In the genomic region with DNA sequence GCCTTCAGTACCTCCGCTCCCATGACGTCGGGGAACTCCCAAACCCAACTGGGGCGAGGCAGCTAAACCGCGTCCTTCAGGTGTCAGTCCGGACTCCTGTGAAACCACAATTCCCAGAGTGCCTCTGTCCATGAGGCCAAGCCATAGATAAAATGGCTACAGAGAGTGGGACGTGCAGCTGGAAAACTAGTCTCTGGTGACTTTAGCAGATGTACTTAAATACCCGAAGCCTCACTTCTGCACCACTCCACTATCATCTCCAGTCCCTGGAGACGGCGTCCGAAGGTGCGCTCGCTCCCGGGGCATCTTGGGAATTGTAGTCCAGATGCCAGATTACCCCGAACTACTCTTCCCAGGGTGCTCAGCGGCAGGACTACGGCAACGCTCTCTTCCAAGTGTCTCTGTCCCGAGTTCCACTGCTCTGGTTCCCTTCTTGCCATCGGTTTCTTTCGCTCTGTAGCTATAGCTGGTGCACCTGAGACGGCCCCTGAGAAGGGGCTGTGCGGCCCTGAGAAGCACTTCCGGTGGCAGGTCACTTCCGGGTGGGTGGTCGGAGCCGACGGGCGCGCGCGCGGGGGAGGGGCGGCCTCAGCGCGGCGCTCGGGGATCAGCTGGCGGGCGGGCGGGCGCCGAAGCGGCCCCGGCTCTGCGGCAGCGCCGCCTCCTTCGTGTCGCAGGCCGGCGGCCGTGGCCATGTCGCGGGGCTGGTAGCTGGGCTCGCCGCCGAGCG, we compare ENCODE assay signal across 7 mouse cellular contexts. TPM values are rescaled to one million over a fixed set of nuclear protein-coding genes. Genes with fewer than 3 reads are reported as not detected.
DNase-seq lines count a peak whose midpoint lies in the region; ATAC-seq lines count a peak whose summit lies in the region.

A gene (plus strand): TSS at position 603 of the 730 bp plus-strand sequence.

- H3K27me3 ChIP-seq in embryonic facial prominence, embryonic 10.5 days (replicated peaks; ENCODE audit: low read depth, poor library complexity, severe bottlenecking): no peaks in the 10 kb centered on the region
- H3K27me3 ChIP-seq in limb, embryonic 10.5 days (ENCODE audit: low read depth, poor library complexity, severe bottlenecking): no peaks in the 10 kb centered on the region
- no peaks in the 10 kb centered on the region for H3K27me3 ChIP-seq in midbrain, embryonic 13.5 days

- DNase-seq in adrenal gland, postnatal 10 days: peak; percentile 94
- peak; percentile 94 for DNase-seq in embryonic facial prominence, embryonic 10.5 days (ENCODE audit: low spot score)
- peak; percentile 90 for DNase-seq in kidney, adult 11 months
- DNase-seq in limb, embryonic 10.5 days (ENCODE audit: low spot score): peak; percentile 97
- DNase-seq in spleen, adult 12 weeks (ENCODE audit: low spot score): peak; percentile 91

- no peaks in the 10 kb centered on the region for H3K9me3 ChIP-seq in embryonic facial prominence, embryonic 10.5 days
- H3K9me3 ChIP-seq in limb, embryonic 10.5 days (replicated peaks): no peaks in the 10 kb centered on the region
- no peaks in the 10 kb centered on the region for H3K9me3 ChIP-seq in midbrain, embryonic 13.5 days

- ATAC-seq in granulocyte monocyte progenitor cell, adult 5-6 weeks (replicated peaks; ENCODE audit: poor library complexity, severe bottlenecking): peak; percentile 72
- peak; percentile 96 for ATAC-seq in midbrain, embryonic 13.5 days

- H3K9ac ChIP-seq in midbrain, embryonic 13.5 days (replicated peaks): peak within 1 kb of the TSS; percentile 92

- peaks cover 35% of the 10 kb centered on the region for H3K4me1 ChIP-seq in embryonic facial prominence, embryonic 10.5 days
- peaks cover 32% of the 10 kb centered on the region for H3K4me1 ChIP-seq in limb, embryonic 10.5 days
- peaks cover 47% of the 10 kb centered on the region for H3K4me1 ChIP-seq in midbrain, embryonic 13.5 days (replicated peaks)

- H3K27ac ChIP-seq in embryonic facial prominence, embryonic 10.5 days (replicated peaks): peak within 1 kb of the TSS; percentile 91
- H3K27ac ChIP-seq in limb, embryonic 10.5 days: peak within 1 kb of the TSS; percentile 94
- peak within 1 kb of the TSS; percentile 97 for H3K27ac ChIP-seq in midbrain, embryonic 13.5 days

- peak within 1 kb of the TSS; percentile 92 for H3K4me3 ChIP-seq in embryonic facial prominence, embryonic 10.5 days
- H3K4me3 ChIP-seq in limb, embryonic 10.5 days: peak within 1 kb of the TSS; percentile 87
- H3K4me3 ChIP-seq in midbrain, embryonic 13.5 days (replicated peaks): peak within 1 kb of the TSS; percentile 87

- H3K4me2 ChIP-seq in midbrain, embryonic 13.5 days (replicated peaks): peak within 1 kb of the TSS; percentile 88

- WGBS in embryonic facial prominence, embryonic 10.5 days: under 1% methylated on average over 60 of the region's 60 CpGs
- WGBS in limb, embryonic 10.5 days: 1% methylated on average over 60 of the region's 60 CpGs
- under 1% methylated on average over 58 of the region's 60 CpGs for WGBS in midbrain, embryonic 13.5 days

- H3K36me3 ChIP-seq in embryonic facial prominence, embryonic 10.5 days (replicated peaks): peaks cover 11% of the 10 kb centered on the region
- H3K36me3 ChIP-seq in limb, embryonic 10.5 days: peaks cover 8% of the 10 kb centered on the region
- H3K36me3 ChIP-seq in midbrain, embryonic 13.5 days: 0 out of 2 replicates have a peak, but pooled peaks cover under 1% of the 10 kb centered on the region

RNA-seq across cellular contexts. Expression of the gene that starts here (rescaled TPM):
- 10 to 100 TPM; 63.1 to 69.5 TPM for total RNA-seq in adrenal gland, postnatal 10 days (2021)
- 11.3 and 13.3 TPM in 2 replicates for polyA plus RNA-seq in embryonic facial prominence, embryonic 10.5 days (2016; fragmentation: Nextera tagmentation; extraction: Ambion mirVana)
- total RNA-seq in granulocyte monocyte progenitor cell, adult 5-6 weeks (2014; fragmentation: Nextera tagmentation): 28.2 and 40.2 TPM in 2 replicates
- total RNA-seq in granulocyte monocyte progenitor cell, adult 5-6 weeks (2017): 6.5 and 6.7 TPM in 2 replicates
- 11.2 and 13.3 TPM in 2 replicates for polyA plus RNA-seq in limb, embryonic 10.5 days (2016; fragmentation: Nextera tagmentation; extraction: Ambion mirVana)
- polyA plus RNA-seq in midbrain, embryonic 13.5 days (2015; fragmentation: Nextera tagmentation; extraction: Ambion mirVana): 32.1 and 34.4 TPM in 2 replicates

Comparison
In these comparisons a context has a peak if more than half of its experiments do, and no peak if none do; other contexts are left out.
1. Peak in every context shown above with its lines: DNase-seq, ATAC-seq, H3K4me3 ChIP-seq and H3K27ac ChIP-seq.